Mouse (Mus musculus) intestine, postnatal 0 days (tissue): ENCODE data around the gene Arhgef17. TPM values are rescaled to one million over a fixed set of nuclear protein-coding genes. Genes with fewer than 3 reads are reported as not detected.

ENCODE experiments used
- ATAC-seq: fragments of 200-750 bp; cut with Nextera tagmentation; 2 replicates; pipeline ENCODE4 v1.8.0; 2017; ENCODE audit warnings: mild to moderate bottlenecking, moderate TSS enrichment, moderate library complexity
- H3K27ac ChIP-seq: fragments of 300-500 bp; sonication (generic); 2 replicates; pipeline ENCODE4 v1.5.1; 2014; ENCODE audit warnings: mild to moderate bottlenecking, low read depth, low read length, moderate library complexity
- H3K27me3 ChIP-seq: fragments of 300-500 bp; sonication (generic); replicated peaks from 2 replicates; pipeline ENCODE4 v1.6.1; 2014; ENCODE audit warnings: low read length, mixed read lengths; ENCODE audit not compliant: control insufficient read depth, insufficient read depth
- H3K36me3 ChIP-seq: fragments of 300-500 bp; sonication (generic); 2 replicates; pipeline ENCODE4 v1.6.1; 2014; ENCODE audit warnings: mild to moderate bottlenecking, moderate library complexity; ENCODE audit not compliant: control insufficient read depth, insufficient read depth
- H3K4me1 ChIP-seq: fragments of 300-500 bp; sonication (generic); replicated peaks from 2 replicates; pipeline ENCODE4 v1.6.1; 2014; ENCODE audit warnings: antibody characterized with exemption, low read length, mixed read lengths; ENCODE audit not compliant: control insufficient read depth, insufficient read depth
- H3K4me2 ChIP-seq: fragments of 300-500 bp; sonication (generic); replicated peaks from 2 replicates; pipeline ENCODE4 v1.6.1; 2014; ENCODE audit warnings: low read depth, mild to moderate bottlenecking, moderate library complexity
- H3K4me3 ChIP-seq: fragments of 300-500 bp; sonication (generic); 2 replicates; pipeline ENCODE4 v1.5.1; 2014; ENCODE audit warnings: low read depth, low read length
- H3K9ac ChIP-seq: fragments of 300-500 bp; sonication (generic); 2 replicates; pipeline ENCODE4 v1.6.1; 2014; ENCODE audit warnings: mild to moderate bottlenecking, low read depth, low read length
- H3K9me3 ChIP-seq: fragments of 300-500 bp; sonication (generic); 2 replicates; pipeline ENCODE4 v1.6.1; 2016; ENCODE audit warnings: mixed run types; ENCODE audit not compliant: control insufficient read depth
- CTCF ChIP-seq: sonication (generic); IDR thresholded peaks from 2 replicates; pipeline ENCODE4 v1.5.1; 2016; ENCODE audit warnings: low read depth, mild to moderate bottlenecking, control low read depth, antibody characterized with exemption, moderate library complexity
- WGBS: fragments of 180-500 bp; shearing (Covaris S2); extraction: QIAGEN DNeasy Blood & Tissue Kit; methylation state at CpG from one replicate; pipeline ENCODE4 v1.1.7; 2014; 5-methylcytosine and 5-hydroxymethylcytosine counted together
- polyA plus RNA-seq: library from polyadenylated mRNA; unstranded; fragments of >200 nt; fragmentation: Nextera tagmentation; extraction: Ambion mirVana; gene quantifications from 2 replicates; pipeline ENCODE4 v1.2.1, GENCODE M21; 2015

Arhgef17 gene
- polyA plus RNA-seq, 1 experiment from 2014 or later, result 2.5 TPM

- no peak overlapping the region for H3K4me2 ChIP-seq
- H3K9me3 ChIP-seq, result no peaks in the 10 kb centered on the region
- H3K27ac ChIP-seq, result no peak overlapping the region
- no peaks in the 10 kb centered on the region; the same call in 1 of the 2 replicates for H3K4me1 ChIP-seq
- no peak for ATAC-seq
- H3K4me3 ChIP-seq, result no peak overlapping the region
- 48% methylated on average over 6 of the region's 6 CpGs for WGBS
- no peak for TF ChIP-seq CTCF
- H3K9ac ChIP-seq, result no peak overlapping the region
- H3K36me3 ChIP-seq, result no peaks in the 10 kb centered on the region
- no peaks in the 10 kb centered on the region for H3K27me3 ChIP-seq
These were observed 36.5 kb upstream of the Arhgef17 start for GRCm38 (mm10) chr7:100968376-100968775.

DNA sequence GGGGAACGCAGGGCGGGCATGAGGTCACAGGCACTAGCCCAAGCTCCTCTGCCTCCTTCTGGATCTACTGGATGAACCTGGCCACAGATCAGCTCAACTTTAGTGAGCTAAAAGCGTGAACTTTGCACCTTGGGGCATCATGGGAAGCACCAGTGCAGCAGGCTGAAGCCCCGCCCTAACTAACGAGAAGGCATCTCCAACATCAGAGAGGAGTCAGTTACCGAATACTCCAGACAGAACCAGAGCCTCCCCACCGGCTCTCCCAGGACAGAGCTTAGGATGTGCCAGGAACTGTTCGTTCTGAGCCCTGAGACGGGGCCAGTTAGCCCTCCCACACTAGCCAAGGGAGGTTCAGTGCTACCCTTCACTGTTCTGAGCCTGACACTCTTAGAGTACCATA lies 35.9 kb upstream of the Arhgef17 start:
- no peaks in the 10 kb centered on the region; the same call in 1 of the 2 replicates for H3K4me1 ChIP-seq
- no peak overlapping the region for H3K4me2 ChIP-seq
- WGBS, result 59% methylated on average over 9 of the region's 9 CpGs
- H3K27me3 ChIP-seq, result no peaks in the 10 kb centered on the region
- no peak for TF ChIP-seq CTCF
- no peak overlapping the region for H3K4me3 ChIP-seq
- no peaks in the 10 kb centered on the region for H3K9me3 ChIP-seq
- peak; percentile 39; the same call in 1 of the 2 replicates for ATAC-seq
- 0 out of 2 replicates have a peak overlapping the region, but pooled peaks have one; percentile 3 for H3K9ac ChIP-seq
- no peak overlapping the region for H3K27ac ChIP-seq
- H3K36me3 ChIP-seq, result no peaks in the 10 kb centered on the region

DNA sequence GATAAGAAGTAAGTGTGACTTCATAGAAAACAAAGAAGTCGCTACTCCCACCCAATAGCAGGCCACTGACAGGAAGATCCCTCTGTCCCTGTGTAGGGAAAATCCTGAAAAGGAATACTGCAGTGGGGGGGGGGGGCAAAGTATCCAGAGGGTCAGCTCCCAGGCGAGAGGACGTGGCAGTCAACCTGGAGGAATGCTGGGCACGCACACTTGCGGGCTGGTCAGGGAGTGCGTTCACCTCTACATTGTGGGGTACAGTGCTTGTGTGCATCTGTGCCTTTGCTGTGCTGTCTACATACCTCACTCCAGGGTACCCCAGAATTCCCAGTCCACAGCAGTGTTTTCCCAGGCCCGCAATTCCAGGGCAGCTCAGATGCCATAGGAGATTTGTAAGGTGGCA lies 34.1 kb upstream of the Arhgef17 start:
- H3K27me3 ChIP-seq, result no peaks in the 10 kb centered on the region
- no peak overlapping the region for H3K27ac ChIP-seq
- no peak overlapping the region for H3K4me3 ChIP-seq
- no peak overlapping the region for H3K9ac ChIP-seq
- no peak for ATAC-seq
- TF ChIP-seq CTCF, result no peak
- WGBS, result 94% methylated on average over 7 of the region's 7 CpGs
- no peaks in the 10 kb centered on the region for H3K9me3 ChIP-seq
- no peaks in the 10 kb centered on the region; the same call in 1 of the 2 replicates for H3K4me1 ChIP-seq
- no peak overlapping the region for H3K4me2 ChIP-seq
- H3K36me3 ChIP-seq, result no peaks in the 10 kb centered on the region

GRCm38 (mm10) chr7:100965079-100965478 lies 33.2 kb upstream of the Arhgef17 start:
- H3K36me3 ChIP-seq, result no peaks in the 10 kb centered on the region
- no peaks in the 10 kb centered on the region for H3K27me3 ChIP-seq
- H3K9ac ChIP-seq, result no peak overlapping the region
- no peak overlapping the region for H3K4me3 ChIP-seq
- no peak overlapping the region for H3K27ac ChIP-seq
- peak; percentile 88 for TF ChIP-seq CTCF
- ATAC-seq, result no peak
- no peak overlapping the region for H3K4me2 ChIP-seq
- 41% methylated on average over 4 of the region's 4 CpGs for WGBS
- H3K9me3 ChIP-seq, result no peaks in the 10 kb centered on the region
- H3K4me1 ChIP-seq, result no peaks in the 10 kb centered on the region; the same call in 1 of the 2 replicates

GRCm38 (mm10) chr7:100964242-100964641 lies 32.3 kb upstream of the Arhgef17 start:
- H3K4me2 ChIP-seq, result no peak overlapping the region
- H3K9me3 ChIP-seq, result no peaks in the 10 kb centered on the region
- no peaks in the 10 kb centered on the region for H3K36me3 ChIP-seq
- H3K4me1 ChIP-seq, result no peaks in the 10 kb centered on the region; the same call in 1 of the 2 replicates
- 79% methylated on average over 6 of the region's 6 CpGs for WGBS
- no peak overlapping the region for H3K9ac ChIP-seq
- no peak overlapping the region for H3K27ac ChIP-seq
- no peak for ATAC-seq
- no peak overlapping the region for H3K4me3 ChIP-seq
- H3K27me3 ChIP-seq, result no peaks in the 10 kb centered on the region
- TF ChIP-seq CTCF, result no peak

- Histone ChIP-seq H3K4me2 (no peak overlapping the region), H3K9me3 (no peaks in the 10 kb centered on the region), H3K27ac (no peak overlapping the region), H3K27me3 (no peaks in the 10 kb centered on the region), H3K36me3 (no peaks in the 10 kb centered on the region), H3K9ac (no peak overlapping the region), H3K4me3 (no peak overlapping the region), H3K4me1 (no peaks in the 10 kb centered on the region; the same call in 1 of the 2 replicates)
- no peak for ATAC-seq
- 78% methylated on average over 8 of the region's 8 CpGs for WGBS
- no peak for TF ChIP-seq CTCF
These were observed 31.5 kb upstream of the Arhgef17 start for GRCm38 (mm10) chr7:100963381-100963780.

DNA sequence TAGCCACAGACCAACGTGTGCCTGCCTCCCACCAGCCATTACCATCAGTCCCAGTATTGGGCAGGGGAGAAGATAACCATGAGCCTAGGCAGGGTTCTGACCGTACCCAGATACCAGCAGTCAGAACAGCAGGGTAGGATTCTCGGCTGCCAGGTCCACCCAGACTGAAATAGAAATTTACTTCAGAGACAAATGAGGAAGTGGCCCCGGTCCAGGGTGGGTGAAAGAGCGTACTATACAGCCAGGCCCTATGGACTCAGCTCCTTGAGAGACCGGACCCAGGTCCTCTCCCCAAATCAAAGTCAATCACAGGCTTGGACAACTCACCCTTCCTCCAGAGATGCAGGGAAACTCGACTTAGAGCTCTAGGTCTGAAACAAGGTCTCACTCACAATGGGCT lies 29.2 kb upstream of the Arhgef17 start:
- no peak overlapping the region for H3K4me2 ChIP-seq
- no peaks in the 10 kb centered on the region for H3K36me3 ChIP-seq
- H3K27me3 ChIP-seq, result no peaks in the 10 kb centered on the region
- no peak for ATAC-seq
- no peak overlapping the region for H3K4me3 ChIP-seq
- no peaks in the 10 kb centered on the region for H3K9me3 ChIP-seq
- H3K4me1 ChIP-seq, result no peaks in the 10 kb centered on the region; the same call in 1 of the 2 replicates
- no peak for TF ChIP-seq CTCF
- WGBS, result 71% methylated on average over 7 of the region's 7 CpGs
- H3K27ac ChIP-seq, result no peak overlapping the region
- no peak overlapping the region for H3K9ac ChIP-seq
